Mouse (Mus musculus) layer of hippocampus, adult 2 months (tissue): ENCODE results near the gene Map4k5. TPM values are rescaled to one million over a fixed set of nuclear protein-coding genes. Genes with fewer than 3 reads are reported as not detected.

Experiments
- DNase-seq, 2 experiments: peaks; one replicate each; pipeline ENCODE4 v3.0.0; 2022; ENCODE audit warnings: low spot score in 2 of 2
- H3K27ac ChIP-seq: fragments of 200-600 bp; 2 replicates; pipeline ENCODE4 v1.8.1; 2022
- H3K4me3 ChIP-seq: fragments of 200-600 bp; 2 replicates; pipeline ENCODE4 v1.8.1; 2022; ENCODE audit warnings: mild to moderate bottlenecking
- CTCF ChIP-seq: fragments of 200-600 bp; conservative IDR thresholded peaks from 2 replicates; pipeline ENCODE4 v1.8.1; 2022; ENCODE audit warnings: antibody characterized with exemption, mild to moderate bottlenecking, moderate library complexity
- microRNA-seq, 2 experiments: library from miRNA; unstranded; fragments of <30 nt; microRNA quantifications; one replicate each; pipeline ENCODE4 v1.2.0; 2021
- total RNA-seq, 2 experiments: library from RNA; stranded (reverse); gene quantifications; 2 replicates each; pipeline ENCODE4 v1.2.3; 2021

Map4k5 gene
- total RNA-seq, 2 experiments from 2014 or later: 44.2 to 47.7 TPM

DNA sequence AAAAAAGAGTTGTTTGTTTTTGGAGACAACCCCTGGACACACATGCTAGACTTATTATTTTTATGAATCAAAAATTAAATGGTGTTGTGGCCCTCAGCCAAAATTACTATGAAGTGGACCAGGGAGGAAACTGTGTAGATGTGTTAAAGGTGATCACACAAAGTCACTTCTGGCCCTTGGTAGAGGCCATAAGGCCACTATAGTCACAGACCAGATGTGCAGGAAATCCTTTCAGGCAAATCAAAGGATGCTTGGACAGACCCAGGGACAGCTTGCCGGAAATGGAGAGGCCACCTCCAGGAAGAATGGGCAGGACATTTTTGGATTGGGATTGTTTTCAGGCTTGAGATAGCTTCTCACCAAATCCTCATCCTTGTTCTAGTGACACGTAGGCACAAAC, 131.4 kb downstream of the Map4k5 start:
- no peak for DNase-seq
- Histone ChIP-seq H3K4me3 (no peak overlapping the region), H3K27ac (no peak overlapping the region)
- TF ChIP-seq CTCF: no peak

DNA sequence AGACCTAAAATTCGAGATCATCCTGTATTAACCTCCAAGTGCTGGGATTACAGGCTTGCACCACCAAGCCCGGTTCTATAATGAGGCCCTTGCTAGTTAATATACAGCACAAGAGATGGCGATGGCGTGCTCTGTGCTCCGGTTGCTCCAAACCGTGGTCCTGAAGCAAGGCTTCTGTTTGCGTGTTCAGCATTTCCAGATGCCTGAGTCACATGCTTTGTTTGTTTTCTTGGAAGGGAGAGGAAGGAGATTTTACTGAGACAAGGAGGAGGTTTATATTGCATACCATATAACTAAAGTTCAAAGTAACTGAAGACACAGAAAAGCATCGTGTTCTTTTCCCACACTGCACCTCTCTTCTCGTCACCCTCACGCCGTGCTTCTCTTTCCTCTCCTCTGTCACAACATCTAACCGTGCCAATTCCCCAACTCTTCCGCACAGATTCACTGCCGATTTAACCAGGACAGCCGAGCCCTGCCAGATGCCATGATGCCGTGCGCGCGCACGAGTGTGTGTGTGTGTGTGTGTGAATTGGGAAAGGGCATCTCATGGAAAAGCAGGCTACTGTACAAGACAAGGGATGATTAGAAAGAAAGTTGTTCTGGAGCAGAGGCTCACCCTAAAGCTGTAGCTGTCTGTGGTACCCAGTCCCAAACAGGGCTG, 132.1 kb downstream of the Map4k5 start:
- no peak for DNase-seq
- Histone ChIP-seq H3K27ac (no peak overlapping the region), H3K4me3 (no peak overlapping the region)
- TF ChIP-seq CTCF: no peak

DNA sequence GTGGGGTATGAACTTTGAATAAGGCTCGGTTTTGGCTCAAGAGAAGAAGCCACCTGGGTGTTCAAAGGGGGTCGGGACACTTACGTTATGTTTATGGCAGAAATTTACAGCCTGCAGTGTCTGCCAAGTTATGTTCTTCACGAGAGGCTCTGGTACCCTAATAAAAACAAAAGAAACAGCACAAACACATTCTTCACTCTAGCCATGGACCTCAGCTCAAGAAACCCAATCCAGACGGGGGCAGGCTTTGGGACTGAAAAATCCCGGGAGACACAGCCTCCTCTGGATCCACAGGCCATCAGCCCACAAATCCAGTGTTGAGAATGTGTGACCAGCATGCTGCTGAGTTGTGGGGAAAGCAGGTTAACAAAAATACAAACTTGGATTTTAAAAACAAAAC, 133.0 kb downstream of the Map4k5 start:
- DNase-seq: no peak
- TF ChIP-seq CTCF: no peak
- Histone ChIP-seq H3K27ac (no peak overlapping the region), H3K4me3 (no peak overlapping the region)

DNA sequence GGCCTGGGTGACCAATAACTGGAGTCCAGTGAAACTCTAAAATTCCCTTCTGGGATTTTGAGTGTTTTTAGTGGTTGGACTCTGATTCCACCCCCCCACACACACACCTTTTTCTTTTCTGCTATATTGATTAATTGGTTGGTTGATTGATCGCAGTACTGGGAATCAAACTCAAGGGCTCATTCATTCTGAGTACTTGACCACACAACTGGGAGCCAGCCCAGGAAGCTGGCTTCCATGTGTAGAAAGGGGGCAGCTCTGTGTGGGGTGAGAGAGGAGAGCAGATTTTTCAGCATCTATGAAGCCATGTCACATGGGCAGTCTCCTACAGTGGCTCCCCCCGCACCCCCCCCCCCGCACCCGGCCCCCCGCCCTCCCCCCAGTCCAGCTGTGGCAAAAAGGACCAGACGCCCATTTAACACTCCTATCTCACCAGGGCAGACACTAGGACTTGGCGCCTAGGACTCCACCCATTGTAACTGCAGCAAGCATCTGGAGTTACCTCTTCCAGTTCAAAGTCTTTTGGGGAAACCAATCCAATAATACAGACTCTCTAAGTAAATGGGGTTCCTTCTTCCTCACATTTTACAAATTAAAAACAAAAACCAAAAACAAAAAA, 133.6 kb downstream of the Map4k5 start:
- no peak for TF ChIP-seq CTCF
- no peak overlapping the region for H3K4me3 ChIP-seq
- no peak for DNase-seq

DNA sequence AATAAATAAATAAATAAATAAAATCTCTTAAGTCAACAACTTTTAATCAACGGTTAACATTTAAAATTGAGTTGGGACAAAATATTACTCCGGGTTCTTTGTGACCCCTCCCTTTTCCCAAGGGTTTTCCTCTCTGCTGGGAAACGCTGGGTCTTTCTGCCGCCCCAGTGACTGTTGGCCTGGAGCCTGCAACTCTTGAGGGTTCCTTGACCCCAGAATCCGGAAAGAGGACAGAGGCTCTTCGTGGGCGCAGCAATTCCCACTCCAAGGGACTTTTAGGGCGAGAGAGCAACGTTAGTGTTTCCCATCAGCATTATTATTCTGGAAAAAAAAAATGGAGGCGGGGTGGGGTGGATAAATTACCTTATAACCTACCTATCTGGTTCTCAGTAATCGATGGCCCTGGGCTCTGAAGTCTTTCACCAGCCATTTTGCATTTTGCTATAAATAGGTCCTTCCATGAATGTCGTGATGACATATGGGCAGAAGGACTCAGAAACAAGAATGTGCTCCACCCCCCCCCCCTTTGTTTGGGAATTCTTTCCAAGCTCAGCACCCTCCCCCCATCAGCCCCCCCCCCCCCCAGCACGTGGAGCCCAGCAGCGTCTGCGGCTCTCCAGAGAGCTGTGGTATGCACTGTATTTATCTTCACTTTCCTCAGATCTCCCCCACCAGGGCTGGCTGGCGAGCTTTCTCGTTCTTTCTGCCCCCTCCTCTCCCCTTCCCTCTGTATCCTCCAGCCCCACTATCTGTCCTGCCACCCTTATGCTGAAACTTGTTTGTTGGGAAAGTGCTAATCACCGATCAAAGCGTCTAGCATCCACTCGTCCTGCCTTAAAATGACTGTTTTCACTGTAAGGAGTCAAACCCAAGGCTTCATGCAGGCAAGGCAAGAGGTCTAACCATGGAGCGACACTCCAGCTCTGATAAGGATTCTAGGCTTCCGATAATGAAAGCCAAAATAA, 134.5 kb downstream of the Map4k5 start:
- no peak for DNase-seq
- Histone ChIP-seq H3K4me3 (peak overlapping the region; percentile 36), H3K27ac (no peak overlapping the region)
- no peak for TF ChIP-seq CTCF

More for the DNA sequence above, 133.6 kb downstream of the Map4k5 start:
- H3K27ac ChIP-seq: no peak overlapping the region

DNA sequence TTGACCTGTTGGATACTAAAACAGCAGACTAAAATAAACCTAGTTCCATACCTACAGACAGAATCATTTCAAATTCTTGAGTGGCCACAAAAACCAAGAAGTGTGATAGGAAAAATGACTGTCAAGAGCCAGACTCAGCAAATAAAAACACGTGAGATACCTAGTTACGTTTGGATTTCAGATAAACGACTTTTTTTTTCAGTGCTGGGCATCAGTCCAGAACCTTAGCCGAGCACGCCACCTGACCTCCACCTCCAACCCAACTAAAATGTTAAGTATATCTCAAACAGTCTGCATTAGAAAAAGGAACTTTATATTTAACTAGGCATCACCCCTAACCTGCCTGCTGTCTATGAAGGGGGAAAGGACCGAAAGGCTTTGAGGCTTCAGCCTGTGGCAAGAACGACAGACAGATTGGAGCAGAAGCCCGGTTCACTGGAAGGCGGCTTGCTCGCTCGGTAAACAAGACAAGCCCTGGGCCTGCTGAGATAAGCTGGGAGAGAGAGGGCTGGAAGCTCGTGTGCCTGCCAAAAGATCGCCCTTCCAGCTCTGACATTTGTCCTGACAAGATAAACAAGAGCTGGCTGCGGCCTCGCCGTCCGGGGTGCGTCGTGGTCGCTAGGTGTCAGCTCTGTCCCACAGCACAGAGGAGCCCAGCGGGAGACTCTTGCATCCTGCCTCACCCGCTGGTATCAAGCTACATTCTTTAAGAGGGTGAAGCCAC, 135.4 kb downstream of the Map4k5 start:
- Histone ChIP-seq H3K4me3 (peak overlapping the region; percentile 36), H3K27ac (0 out of 2 replicates have a peak overlapping the region, but pooled peaks have one; percentile 5)
- DNase-seq: peak; percentile 46 to 66
- peak; percentile 81 for TF ChIP-seq CTCF

DNA sequence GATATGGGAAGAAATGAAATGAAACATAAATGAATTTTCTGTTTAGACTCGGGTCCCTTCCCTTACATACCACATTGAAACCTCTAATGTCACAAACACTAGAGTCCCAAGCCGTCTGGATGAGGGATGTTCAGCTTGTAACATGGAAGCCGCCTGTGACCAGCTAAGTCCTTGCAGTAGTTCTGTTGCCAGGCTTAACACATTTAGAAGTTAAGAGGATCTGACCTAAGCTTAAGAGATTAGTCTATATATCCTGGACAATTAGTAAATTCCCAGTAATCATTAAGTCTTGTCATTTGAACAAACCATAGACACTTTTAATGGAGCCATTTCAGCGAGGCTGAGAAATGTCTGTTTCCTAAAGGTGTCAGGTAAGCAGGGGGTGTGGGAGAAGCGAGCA, 137.0 kb downstream of the Map4k5 start:
- Histone ChIP-seq H3K4me3 (no peak overlapping the region), H3K27ac (no peak overlapping the region)
- no peak for TF ChIP-seq CTCF
- DNase-seq: no peak

DNA sequence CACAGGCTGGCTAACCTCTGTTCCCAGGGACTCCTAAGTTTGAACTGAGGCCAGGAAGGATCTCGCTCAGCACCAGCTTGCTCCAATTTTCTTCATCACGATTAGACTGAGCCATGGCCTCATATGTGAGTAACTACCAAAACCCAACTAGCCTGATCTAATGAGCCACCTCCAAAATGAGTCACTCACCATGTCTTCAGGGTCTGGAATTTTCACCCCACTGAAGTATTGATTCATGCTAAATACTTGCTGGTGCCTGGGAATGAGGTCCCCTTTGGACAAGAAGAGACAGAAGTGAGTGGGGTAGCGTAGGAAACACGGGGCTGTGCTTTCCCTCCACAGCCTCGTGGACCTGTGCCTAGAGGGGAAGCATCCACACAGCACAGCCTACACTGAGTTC, 139.1 kb downstream of the Map4k5 start:
- TF ChIP-seq CTCF: no peak
- Histone ChIP-seq H3K27ac (no peak overlapping the region), H3K4me3 (no peak overlapping the region)
- no peak for DNase-seq

Small RNA genes within 50 kb of the gene (microRNA-seq; reads per million reads assigned to microRNA genes)
- gene Mir681: 0 reads per million in 2 experiments

Other genes starting within 250 kb of the Map4k5 start
- 10 to 100 TPM; 31.5 to 37.3 TPM for gene Sos2, start 211.3 kb downstream of the Map4k5 start, total RNA-seq
- gene L2hgdh, start 168.3 kb downstream of the Map4k5 start, total RNA-seq: 10 to 100 TPM; 14.9 to 17.9 TPM
- gene Atp5s, start 168.2 kb downstream of the Map4k5 start, total RNA-seq: 10 to 100 TPM; 30.0 to 33.3 TPM
- 10 to 100 TPM; 21.5 to 27.4 TPM for gene Cdkl1, start 101.9 kb downstream of the Map4k5 start, total RNA-seq
- gene Atl1, start 586 bp downstream of the Map4k5 start, total RNA-seq: 100 to 1,000 TPM; 195 TPM
- gene Sav1, start 93.8 kb upstream of the Map4k5 start, total RNA-seq: 10 to 100 TPM; 16.7 to 18.2 TPM
- 10 to 100 TPM; 61.9 to 79.5 TPM for gene Nin, start 220.5 kb upstream of the Map4k5 start, total RNA-seq